Mouse (Mus musculus) central nervous system, embryonic 14 days (tissue): ENCODE data around the gene March5. TPM values are rescaled to one million over a fixed set of nuclear protein-coding genes. Genes with fewer than 3 reads are reported as not detected.

Experiments
- polyA plus RNA-seq: library from polyadenylated mRNA; depleted of rRNA; stranded (reverse); fragments of >200 nt; gene quantifications from 2 replicates; pipeline ENCODE4 v1.2.3, GENCODE M21; 2012; rRNA removed

The March5 gene
- 102 and 116 TPM in 2 replicates for polyA plus RNA-seq

GRCm38 (mm10) chr19:37207303-37208175 lies at the start of gene March5:
Gene March5 (plus strand): TSS chr19:37207543.

GRCm38 (mm10) chr19:37208176-37208755 lies 923 bp downstream of the March5 start, which contains the start of gene Cpeb3:
Gene Cpeb3 (minus strand): TSS chr19:37208601.

Other genes starting within 250 kb of the March5 start
- 8.8 and 9.9 TPM in 2 replicates for gene Cpeb3, start 1.1 kb downstream of the March5 start, polyA plus RNA-seq
- gene Ide, start 130.3 kb downstream of the March5 start, polyA plus RNA-seq = 20.6 and 21.3 TPM in 2 replicates
- 26.4 and 37.5 TPM in 2 replicates for gene Kif11, start 168.9 kb downstream of the March5 start, polyA plus RNA-seq
- gene Hhex, start 227.3 kb downstream of the March5 start, polyA plus RNA-seq = 2.3 and 2.8 TPM in 2 replicates